Mouse (Mus musculus) liver, embryonic 12.5 days (tissue): ENCODE data around the gene Vars. TPM values are rescaled to one million over a fixed set of nuclear protein-coding genes. Genes with fewer than 3 reads are reported as not detected.

Experiments used
- ATAC-seq: fragments of 200-750 bp; cut with Nextera tagmentation; 2 replicates; pipeline ENCODE4 v1.8.0; 2017; ENCODE audit warnings: moderate number of reproducible peaks, mild to moderate bottlenecking, moderate library complexity
- H3K27ac ChIP-seq: fragments of 300-500 bp; sonication (generic); 2 replicates; pipeline ENCODE4 v1.5.1; 2016; ENCODE audit warnings: mild to moderate bottlenecking
- H3K27me3 ChIP-seq: fragments of 300-500 bp; sonication (generic); replicated peaks from 2 replicates; pipeline ENCODE4 v1.6.1; 2016; ENCODE audit warnings: mild to moderate bottlenecking, moderate library complexity
- H3K36me3 ChIP-seq: fragments of 300-500 bp; sonication (generic); 2 replicates; pipeline ENCODE4 v1.6.1; 2016; ENCODE audit warnings: mild to moderate bottlenecking, moderate library complexity
- H3K4me1 ChIP-seq: fragments of 300-500 bp; sonication (generic); 2 replicates; pipeline ENCODE4 v1.6.1; 2016
- H3K4me2 ChIP-seq: fragments of 300-500 bp; sonication (generic); 2 replicates; pipeline ENCODE4 v1.6.1; 2016; ENCODE audit warnings: mild to moderate bottlenecking, moderate library complexity
- H3K4me3 ChIP-seq: fragments of 300-500 bp; sonication (generic); 2 replicates; pipeline ENCODE4 v1.5.1; 2016; ENCODE audit warnings: mild to moderate bottlenecking, moderate library complexity
- H3K9ac ChIP-seq: fragments of 300-500 bp; sonication (generic); 2 replicates; pipeline ENCODE4 v1.6.1; 2016; ENCODE audit warnings: mild to moderate bottlenecking, moderate library complexity
- H3K9me3 ChIP-seq: fragments of 300-500 bp; sonication (generic); replicated peaks from 2 replicates; pipeline ENCODE4 v1.6.1; 2016; ENCODE audit warnings: mild to moderate bottlenecking, moderate library complexity
- WGBS: fragments of 180-500 bp; shearing (Covaris S2); methylation state at CpG from one replicate; pipeline ENCODE4 v1.1.7; 2016; ENCODE audit not compliant: insufficient replicate concordance; 5-methylcytosine and 5-hydroxymethylcytosine counted together
- polyA plus RNA-seq: library from polyadenylated mRNA; unstranded; fragments of >200 nt; fragmentation: Nextera tagmentation; extraction: Ambion mirVana; gene quantifications from 2 replicates; pipeline ENCODE4 v1.2.1, GENCODE M21; 2016

Vars gene
- polyA plus RNA-seq, 1 experiment from 2014 or later = 211 TPM

- Histone ChIP-seq H3K27me3 (peaks cover 25% of the 10 kb centered on the region), H3K9me3 (no peaks in the 10 kb centered on the region), H3K27ac (peak within 1 kb of the TSS; percentile 74), H3K4me2 (peak within 1 kb of the TSS; percentile 93), H3K4me1 (peaks cover 62% of the 10 kb centered on the region), H3K4me3 (peak within 1 kb of the TSS; percentile 63), H3K36me3 (peaks cover 56% of the 10 kb centered on the region), H3K9ac (peak within 1 kb of the TSS; percentile 70)
- ATAC-seq = peak; percentile 77
- WGBS = 1% methylated on average over 57 of the region's 57 CpGs
Observed at GRCm38 (mm10) chr17:35058911-35059892, 58.4 kb downstream of the Vars start, which contains the start of gene Ddah2. Ddah2 (plus strand) TSS chr17:35059035.

- Histone ChIP-seq H3K9ac (peak overlapping the region; percentile 70; the same call in 1 of the 2 replicates), H3K36me3 (peaks cover 47% of the 10 kb centered on the region)
- WGBS = 41% methylated on average over 14 of the region's 14 CpGs
Observed at GRCm38 (mm10) chr17:35060071-35060470, 59.3 kb downstream of the Vars start.

GRCm38 (mm10) chr17:35060737-35061297 is 60.0 kb downstream of the Vars start:
- Histone ChIP-seq H3K36me3 (peaks cover 40% of the 10 kb centered on the region), H3K4me3 (no peak overlapping the region), H3K27ac (no peak overlapping the region), H3K9me3 (no peaks in the 10 kb centered on the region), H3K27me3 (peaks cover 41% of the 10 kb centered on the region), H3K4me2 (no peak overlapping the region), H3K4me1 (peaks cover 74% of the 10 kb centered on the region), H3K9ac (no peak overlapping the region)
- ATAC-seq = no peak
- 62% methylated on average over 22 of the region's 22 CpGs for WGBS

More at GRCm38 (mm10) chr17:35060071-35060470, 59.3 kb downstream of the Vars start:
- no peaks in the 10 kb centered on the region for H3K9me3 ChIP-seq
- peak overlapping the region; percentile 93 for H3K4me2 ChIP-seq
- H3K27me3 ChIP-seq = peaks cover 33% of the 10 kb centered on the region
- H3K4me1 ChIP-seq = peaks cover 70% of the 10 kb centered on the region
- no peak for ATAC-seq
- H3K27ac ChIP-seq = no peak overlapping the region
- peak overlapping the region; percentile 63 for H3K4me3 ChIP-seq

DNA sequence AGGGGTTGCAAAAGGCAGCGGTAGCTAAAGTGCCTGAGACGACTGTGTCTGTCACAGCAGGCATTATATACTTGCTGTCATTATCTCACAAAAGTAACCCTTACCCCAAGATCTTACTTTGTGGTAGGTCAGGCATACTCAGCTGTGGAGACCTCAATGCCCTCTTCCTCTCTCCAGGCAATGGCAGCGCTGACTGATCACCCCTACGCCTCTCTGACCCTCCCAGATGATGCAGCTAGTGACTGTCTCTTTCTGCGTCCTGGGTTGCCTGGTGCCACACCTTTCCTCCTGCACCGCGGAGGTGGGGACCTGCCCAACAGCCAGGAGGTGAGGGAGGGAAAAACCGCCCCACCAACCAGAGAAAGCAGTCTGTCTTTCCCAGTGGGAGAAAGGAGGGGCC is 60.5 kb downstream of the Vars start:
- no peak overlapping the region for H3K27ac ChIP-seq
- H3K4me2 ChIP-seq = no peak overlapping the region
- 73% methylated on average over 8 of the region's 8 CpGs for WGBS
- H3K4me1 ChIP-seq = peaks cover 74% of the 10 kb centered on the region
- H3K27me3 ChIP-seq = peaks cover 46% of the 10 kb centered on the region
- peaks cover 35% of the 10 kb centered on the region for H3K36me3 ChIP-seq
- no peaks in the 10 kb centered on the region for H3K9me3 ChIP-seq
- ATAC-seq = no peak
- H3K4me3 ChIP-seq = no peak overlapping the region
- H3K9ac ChIP-seq = no peak overlapping the region

DNA sequence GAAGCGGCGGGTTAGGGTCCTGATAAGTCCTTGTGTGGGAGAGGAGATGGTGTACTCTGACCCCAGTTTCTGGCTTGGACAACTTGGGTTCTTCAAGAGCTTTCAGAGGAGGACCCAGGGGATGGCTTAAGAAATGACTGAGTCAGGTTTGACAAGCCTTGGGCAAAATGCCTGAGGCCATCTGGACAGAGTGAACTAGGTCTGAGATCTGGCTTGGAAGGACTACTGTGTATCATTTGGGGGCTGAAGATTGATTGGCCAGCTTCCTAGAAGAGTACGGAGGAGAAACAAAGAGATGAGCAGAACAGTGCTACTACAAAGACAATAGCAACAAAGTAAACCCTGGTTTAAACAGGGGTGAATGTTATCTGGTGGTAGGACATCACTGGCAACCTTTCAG is 62.7 kb downstream of the Vars start:
- 82% methylated on average over 3 of the region's 3 CpGs for WGBS
- Histone ChIP-seq H3K9ac (no peak overlapping the region), H3K4me3 (no peak overlapping the region), H3K4me1 (peaks cover 61% of the 10 kb centered on the region), H3K4me2 (no peak overlapping the region), H3K9me3 (no peaks in the 10 kb centered on the region), H3K27ac (no peak overlapping the region), H3K36me3 (peaks cover 14% of the 10 kb centered on the region), H3K27me3 (peaks cover 67% of the 10 kb centered on the region)
- no peak for ATAC-seq

DNA sequence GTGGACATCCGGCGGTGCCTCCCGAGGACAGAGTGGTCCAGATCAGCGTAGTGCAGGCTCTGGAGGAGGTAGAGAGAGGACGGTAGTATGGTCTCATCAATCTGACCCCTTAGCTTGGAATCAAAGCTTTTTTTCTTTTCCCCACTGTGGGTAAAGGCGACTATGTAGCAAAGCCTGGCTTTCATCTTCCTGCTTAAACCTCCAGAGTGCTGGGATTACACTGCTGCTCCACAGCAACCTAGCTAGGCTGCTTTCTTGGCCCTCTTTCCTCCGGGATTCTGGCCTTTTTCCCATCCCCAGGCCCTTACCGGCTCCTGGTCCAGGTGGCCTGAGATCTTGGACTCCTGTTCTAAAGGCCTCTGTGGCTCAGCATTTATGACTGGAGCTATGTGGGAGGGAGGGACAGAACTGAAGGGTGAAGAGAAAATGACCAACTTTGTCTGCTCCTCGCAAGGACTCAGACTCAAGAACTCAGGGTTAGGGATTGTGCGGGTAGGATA is 63.6 kb downstream of the Vars start:
- WGBS = 19% methylated on average over 10 of the region's 10 CpGs
- H3K36me3 ChIP-seq = peaks cover 12% of the 10 kb centered on the region; the same call in 1 of the 2 replicates
- H3K4me1 ChIP-seq = peaks cover 52% of the 10 kb centered on the region
- peak overlapping the region; percentile 76 for H3K4me2 ChIP-seq
- no peak overlapping the region for H3K27ac ChIP-seq
- no peak for ATAC-seq
- H3K9ac ChIP-seq = no peak overlapping the region
- no peaks in the 10 kb centered on the region for H3K9me3 ChIP-seq
- H3K4me3 ChIP-seq = peak overlapping the region; percentile 50
- peaks cover 77% of the 10 kb centered on the region for H3K27me3 ChIP-seq

- Histone ChIP-seq H3K27me3 (peaks cover 78% of the 10 kb centered on the region), H3K9ac (peak within 1 kb of the TSS; percentile 44)
- peak; percentile 39 for ATAC-seq
Observed at GRCm38 (mm10) chr17:35064951-35065947, 64.5 kb downstream of the Vars start, which contains the start of gene Ly6g6c. Ly6g6c (plus strand) TSS chr17:35065388.

More at GRCm38 (mm10) chr17:35064951-35065947, 64.5 kb downstream of the Vars start, which contains the start of gene Ly6g6c:
- no peaks in the 10 kb centered on the region for H3K9me3 ChIP-seq
- H3K4me1 ChIP-seq = peaks cover 43% of the 10 kb centered on the region
- H3K27ac ChIP-seq = no peak within 1 kb of the TSS; the same call in 1 of the 2 replicates
- peak within 1 kb of the TSS; percentile 50 for H3K4me3 ChIP-seq
- H3K4me2 ChIP-seq = peak within 1 kb of the TSS; percentile 76
- WGBS = 2% methylated on average over 48 of the region's 48 CpGs
- H3K36me3 ChIP-seq = peaks cover 12% of the 10 kb centered on the region; the same call in 1 of the 2 replicates

Other genes with a start within 250 kb of the Vars start
- gene Cyp21a1, start 196.4 kb upstream of the Vars start, polyA plus RNA-seq = not detected in 2 replicates
- 18.0 and 18.6 TPM in 2 replicates for gene Stk19, start 164.0 kb upstream of the Vars start, polyA plus RNA-seq
- gene Dxo, start 164.0 kb upstream of the Vars start, polyA plus RNA-seq = 37.0 and 38.8 TPM in 2 replicates
- gene Skiv2l, start 150.8 kb upstream of the Vars start, polyA plus RNA-seq = 34.0 and 39.5 TPM in 2 replicates
- gene Nelfe, start 150.6 kb upstream of the Vars start, polyA plus RNA-seq = 69.3 and 72.0 TPM in 2 replicates
- gene Cfb, start 138.5 kb upstream of the Vars start, polyA plus RNA-seq = 83.5 and 85.0 TPM in 2 replicates
- 1.8 and 1.9 TPM in 2 replicates for gene Zbtb12, start 121.5 kb upstream of the Vars start, polyA plus RNA-seq
- gene Gm20547, start 118.9 kb upstream of the Vars start, polyA plus RNA-seq = not detected in 2 replicates
- 7.9 and 8.2 TPM in 2 replicates for gene C2, start 102.7 kb upstream of the Vars start, polyA plus RNA-seq
- gene Ehmt2, start 102.5 kb upstream of the Vars start, polyA plus RNA-seq = 27.1 and 32.8 TPM in 2 replicates
- gene Slc44a4, start 86.5 kb upstream of the Vars start, polyA plus RNA-seq = 0.75 and 0.79 TPM in 2 replicates
- 16.9 and 17.3 TPM in 2 replicates for gene Neu1, start 69.7 kb upstream of the Vars start, polyA plus RNA-seq
- gene Hspa1b, start 41.7 kb upstream of the Vars start, polyA plus RNA-seq = 0.11 and 0.21 TPM in 2 replicates
- 0.73 TPM in 1 of 2 replicates, not detected in the other for gene Gm20481, start 31.1 kb upstream of the Vars start, polyA plus RNA-seq
- 2.8 and 5.0 TPM in 2 replicates for gene Hspa1a, start 28.8 kb upstream of the Vars start, polyA plus RNA-seq
- gene Hspa1l, start 28.3 kb upstream of the Vars start, polyA plus RNA-seq = 0.38 and 0.49 TPM in 2 replicates
- gene Lsm2, start 19.1 kb upstream of the Vars start, polyA plus RNA-seq = 202 and 215 TPM in 2 replicates
- gene Vwa7, start 15.6 kb downstream of the Vars start, polyA plus RNA-seq = 0.10 and 0.15 TPM in 2 replicates
- 2.8 and 3.4 TPM in 2 replicates for gene Sapcd1, start 27.0 kb downstream of the Vars start, polyA plus RNA-seq
- 4.0 and 4.8 TPM in 2 replicates for gene Msh5, start 45.8 kb downstream of the Vars start, polyA plus RNA-seq
- gene Clic1, start 49.0 kb downstream of the Vars start, polyA plus RNA-seq = 160 and 162 TPM in 2 replicates
- gene Ddah2, start 58.0 kb downstream of the Vars start, polyA plus RNA-seq = 49.0 and 49.1 TPM in 2 replicates
- gene Ly6g6c, start 64.4 kb downstream of the Vars start, polyA plus RNA-seq = 0.41 and 0.44 TPM in 2 replicates
- 7.3 and 8.7 TPM in 2 replicates for gene Mpig6b, start 65.2 kb downstream of the Vars start, polyA plus RNA-seq
- gene Ly6g6e, start 75.9 kb downstream of the Vars start, polyA plus RNA-seq = 0.23 TPM in 1 of 2 replicates, not detected in the other
- 0.36 and 0.53 TPM in 2 replicates for gene Ly6g6d, start 77.1 kb downstream of the Vars start, polyA plus RNA-seq
- 10.2 and 10.5 TPM in 2 replicates for gene Ly6g6f, start 84.6 kb downstream of the Vars start, polyA plus RNA-seq
- 60.2 and 61.1 TPM in 2 replicates for gene Abhd16a, start 88.3 kb downstream of the Vars start, polyA plus RNA-seq
- gene Ly6g5c, start 107.3 kb downstream of the Vars start, polyA plus RNA-seq = not detected in 2 replicates
- 0.55 and 0.81 TPM in 2 replicates for gene Ly6g5b, start 114.4 kb downstream of the Vars start, polyA plus RNA-seq
- 16.5 and 19.6 TPM in 2 replicates for gene Gpank1, start 120.5 kb downstream of the Vars start, polyA plus RNA-seq
- gene Csnk2b, start 121.1 kb downstream of the Vars start, polyA plus RNA-seq = 187 and 192 TPM in 2 replicates
- gene D17H6S53E, start 125.4 kb downstream of the Vars start, polyA plus RNA-seq = 3.7 and 4.3 TPM in 2 replicates
- 482 and 508 TPM in 2 replicates for gene Apom, start 131.1 kb downstream of the Vars start, polyA plus RNA-seq
- gene Bag6, start 134.2 kb downstream of the Vars start, polyA plus RNA-seq = 29.1 and 35.5 TPM in 2 replicates
- gene Prrc2a, start 163.9 kb downstream of the Vars start, polyA plus RNA-seq = 83.0 and 86.8 TPM in 2 replicates
- gene Aif1, start 175.1 kb downstream of the Vars start, polyA plus RNA-seq = 10.5 and 11.6 TPM in 2 replicates
- 20.8 and 23.7 TPM in 2 replicates for gene Lst1, start 187.5 kb downstream of the Vars start, polyA plus RNA-seq
- gene Ltb, start 193.5 kb downstream of the Vars start, polyA plus RNA-seq = 1.2 and 1.3 TPM in 2 replicates
- gene Tnf, start 201.0 kb downstream of the Vars start, polyA plus RNA-seq = 0.33 and 0.36 TPM in 2 replicates
- 0.12 TPM in 1 of 2 replicates, not detected in the other for gene Lta, start 204.4 kb downstream of the Vars start, polyA plus RNA-seq
- 0.42 TPM in 1 of 2 replicates, not detected in the other for gene Gm16181, start 219.8 kb downstream of the Vars start, polyA plus RNA-seq
- 1.3 and 1.8 TPM in 2 replicates for gene Atp6v1g2, start 232.7 kb downstream of the Vars start, polyA plus RNA-seq
- 5.7 and 6.4 TPM in 2 replicates for gene Nfkbil1, start 234.8 kb downstream of the Vars start, polyA plus RNA-seq
- 258 and 267 TPM in 2 replicates for gene Ddx39b, start 240.8 kb downstream of the Vars start, polyA plus RNA-seq